ENCODE assay signal across 9 mouse cellular contexts in the genomic region with DNA sequence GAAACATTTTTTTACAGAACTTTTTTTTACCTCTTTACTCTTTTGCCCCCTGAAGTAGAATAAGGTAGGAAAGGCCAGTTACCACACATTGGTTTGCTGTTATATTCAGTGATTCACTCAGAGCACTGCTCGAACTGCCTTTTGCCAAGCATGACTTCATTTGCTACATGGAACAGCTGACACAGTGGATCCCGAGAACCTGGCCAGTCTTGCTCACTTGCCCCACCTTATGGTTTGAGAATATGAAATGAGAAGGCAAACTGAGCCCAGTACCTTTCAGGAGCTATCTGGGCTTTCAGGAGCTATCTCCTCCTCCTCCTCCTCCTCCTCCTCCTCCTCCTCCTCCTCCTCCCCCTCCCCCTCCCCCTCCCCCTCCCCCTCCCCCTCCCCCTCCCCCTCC. TPM values are rescaled to one million over a fixed set of nuclear protein-coding genes. Genes with fewer than 3 reads are reported as not detected.
DNase-seq lines count a peak whose midpoint lies in the region; ATAC-seq and TF ChIP-seq lines count a peak whose summit lies in the region.
"Had no signal": no experiment of that assay in that cellular context is flagged by ENCODE, and none has a peak within 500 bp of the region (broad histone marks: within the 10 kb centered on the region; RNA-seq: fewer than 3 reads in every experiment).

No protein-coding gene starts in this region.

- WGBS in forebrain, embryonic 14.5 days: 49% methylated on average over 2 of the region's 2 CpGs
- WGBS in forebrain, embryonic 16.5 days: 29% methylated on average over 2 of the region's 2 CpGs
- WGBS in midbrain, postnatal 0 days: 36% methylated on average over 2 of the region's 2 CpGs
- WGBS in midbrain, embryonic 13.5 days: 55% methylated on average over 2 of the region's 2 CpGs
- 68% methylated on average over 2 of the region's 2 CpGs for WGBS in forebrain, embryonic 12.5 days

- H3K9me3 ChIP-seq in forebrain, embryonic 14.5 days (replicated peaks; ENCODE audit: control insufficient read depth, low read length): no peaks in the 10 kb centered on the region
- H3K9me3 ChIP-seq in forebrain, embryonic 16.5 days (ENCODE audit: control insufficient read depth, low read length): no peaks in the 10 kb centered on the region
- H3K9me3 ChIP-seq in midbrain, postnatal 0 days (ENCODE audit: low read length): no peaks in the 10 kb centered on the region
- H3K9me3 ChIP-seq in midbrain, embryonic 13.5 days: no peaks in the 10 kb centered on the region
- H3K9me3 ChIP-seq in forebrain, embryonic 12.5 days: no peaks in the 10 kb centered on the region
- H3K9me3 ChIP-seq: limb, embryonic 13.5 days had no signal

- no peaks in the 10 kb centered on the region for H3K27me3 ChIP-seq in forebrain, embryonic 14.5 days (replicated peaks; ENCODE audit: control insufficient read depth, insufficient read depth, low read length)
- H3K27me3 ChIP-seq in forebrain, embryonic 16.5 days (replicated peaks; ENCODE audit: control insufficient read depth, insufficient read depth, low read length): no peaks in the 10 kb centered on the region
- H3K27me3 ChIP-seq in midbrain, postnatal 0 days (ENCODE audit: insufficient read depth, low read length): no peaks in the 10 kb centered on the region
- H3K27me3 ChIP-seq in midbrain, embryonic 13.5 days: no peaks in the 10 kb centered on the region
- H3K27me3 ChIP-seq in forebrain, embryonic 12.5 days: no peaks in the 10 kb centered on the region
- H3K27me3 ChIP-seq: limb, embryonic 13.5 days had no signal

- H3K4me3 ChIP-seq in forebrain, embryonic 14.5 days (ENCODE audit: low read depth, low read length): no peak overlapping the region
- no peak overlapping the region for H3K4me3 ChIP-seq in forebrain, embryonic 16.5 days (replicated peaks; ENCODE audit: low read length)
- no peak overlapping the region for H3K4me3 ChIP-seq in midbrain, postnatal 0 days (ENCODE audit: low read depth, low read length)
- H3K4me3 ChIP-seq in midbrain, embryonic 13.5 days (replicated peaks): no peak overlapping the region
- H3K4me3 ChIP-seq in forebrain, embryonic 12.5 days (replicated peaks): no peak overlapping the region
- H3K4me3 ChIP-seq: limb, embryonic 13.5 days had no signal

- DNase-seq in forebrain, embryonic 14.5 days (ENCODE audit: low spot score): peak; percentile 35
- DNase-seq in midbrain, postnatal 0 days (ENCODE audit: low spot score): peak; percentile 58
- DNase-seq in cerebellum, postnatal 36 days: peak; percentile 69 to 79
- peak; percentile 37 for DNase-seq in lung, postnatal 10 days
- DNase-seq in ovary, postnatal 36 days (ENCODE audit: low spot score): no peak

- peaks cover 12% of the 10 kb centered on the region for H3K36me3 ChIP-seq in forebrain, embryonic 14.5 days (ENCODE audit: control insufficient read depth, insufficient read depth, low read length)
- peaks cover 5% of the 10 kb centered on the region; the same call in 1 of the 2 replicates for H3K36me3 ChIP-seq in forebrain, embryonic 16.5 days (ENCODE audit: control insufficient read depth, insufficient read depth)
- H3K36me3 ChIP-seq in midbrain, postnatal 0 days (ENCODE audit: insufficient read depth, low read length): peaks cover 4% of the 10 kb centered on the region; the same call in 1 of the 2 replicates
- peaks cover 17% of the 10 kb centered on the region for H3K36me3 ChIP-seq in midbrain, embryonic 13.5 days
- peaks cover 15% of the 10 kb centered on the region for H3K36me3 ChIP-seq in forebrain, embryonic 12.5 days (replicated peaks)

- H3K9ac ChIP-seq in forebrain, embryonic 14.5 days (ENCODE audit: low read length): no peak overlapping the region
- no peak overlapping the region for H3K9ac ChIP-seq in forebrain, embryonic 16.5 days (replicated peaks; ENCODE audit: low read depth, low read length)
- no peak overlapping the region for H3K9ac ChIP-seq in midbrain, postnatal 0 days (replicated peaks; ENCODE audit: low read length, poor library complexity, severe bottlenecking)
- H3K9ac ChIP-seq in midbrain, embryonic 13.5 days (replicated peaks): no peak overlapping the region
- H3K9ac ChIP-seq in forebrain, embryonic 12.5 days: no peak overlapping the region
- H3K9ac ChIP-seq: limb, embryonic 13.5 days had no signal

- H3K4me1 ChIP-seq in forebrain, embryonic 14.5 days (ENCODE audit: control insufficient read depth, insufficient read depth, low read length): no peaks in the 10 kb centered on the region
- no peaks in the 10 kb centered on the region for H3K4me1 ChIP-seq in forebrain, embryonic 16.5 days (replicated peaks; ENCODE audit: control insufficient read depth, insufficient read depth, low read length)
- no peaks in the 10 kb centered on the region for H3K4me1 ChIP-seq in midbrain, postnatal 0 days (ENCODE audit: insufficient read depth, low read length)
- H3K4me1 ChIP-seq in midbrain, embryonic 13.5 days (replicated peaks): no peaks in the 10 kb centered on the region
- H3K4me1 ChIP-seq in forebrain, embryonic 12.5 days: no peaks in the 10 kb centered on the region
- H3K4me1 ChIP-seq: limb, embryonic 13.5 days had no signal

- ATAC-seq in forebrain, embryonic 14.5 days: no peak
- ATAC-seq in forebrain, embryonic 16.5 days: no peak
- no peak for ATAC-seq in midbrain, postnatal 0 days (ENCODE audit: low FRiP score)
- ATAC-seq in midbrain, embryonic 13.5 days: no peak
- ATAC-seq in forebrain, embryonic 12.5 days (ENCODE audit: low FRiP score): no peak

- TF ChIP-seq CTCF in midbrain, postnatal 0 days (IDR thresholded peaks at IDR 0.05): peak; percentile 36

- no peak overlapping the region for H3K27ac ChIP-seq in forebrain, embryonic 14.5 days (ENCODE audit: low read depth, low read length)
- no peak overlapping the region for H3K27ac ChIP-seq in forebrain, embryonic 16.5 days (ENCODE audit: low read length)
- H3K27ac ChIP-seq in midbrain, postnatal 0 days (ENCODE audit: low read depth, low read length): no peak overlapping the region
- no peak overlapping the region for H3K27ac ChIP-seq in midbrain, embryonic 13.5 days
- H3K27ac ChIP-seq in forebrain, embryonic 12.5 days: no peak overlapping the region
- H3K27ac ChIP-seq: limb, embryonic 13.5 days had no signal

- H3K4me2 ChIP-seq in forebrain, embryonic 14.5 days (ENCODE audit: low read length): no peak overlapping the region
- no peak overlapping the region for H3K4me2 ChIP-seq in forebrain, embryonic 16.5 days (ENCODE audit: low read length)
- H3K4me2 ChIP-seq in midbrain, postnatal 0 days (ENCODE audit: low read depth, low read length, poor library complexity, severe bottlenecking): no peak overlapping the region
- no peak overlapping the region for H3K4me2 ChIP-seq in midbrain, embryonic 13.5 days (replicated peaks)
- no peak overlapping the region for H3K4me2 ChIP-seq in forebrain, embryonic 12.5 days
- H3K4me2 ChIP-seq: limb, embryonic 13.5 days had no signal

RNA-seq across cellular contexts. Expression of gene Ppp6r2, which starts 22.2 kb away (rescaled TPM):
- 69.4 and 77.1 TPM in 2 replicates for polyA plus RNA-seq in forebrain, embryonic 14.5 days (2014; fragmentation: Nextera tagmentation; extraction: Ambion mirVana)
- polyA plus RNA-seq in forebrain, embryonic 16.5 days (2015; fragmentation: Nextera tagmentation; extraction: Ambion mirVana): 77.8 and 90.8 TPM in 2 replicates
- total RNA-seq in midbrain, postnatal 0 days (2014; rRNA removed): 225 and 315 TPM in 2 replicates
- polyA plus RNA-seq in midbrain, postnatal 0 days (2015; fragmentation: Nextera tagmentation; extraction: Ambion mirVana): 76.5 and 87.1 TPM in 2 replicates
- polyA plus RNA-seq in midbrain, embryonic 13.5 days (2015; fragmentation: Nextera tagmentation; extraction: Ambion mirVana): 75.7 and 86.6 TPM in 2 replicates
- polyA plus RNA-seq in forebrain, embryonic 12.5 days (2016; fragmentation: Nextera tagmentation; extraction: Ambion mirVana): 47.1 and 57.2 TPM in 2 replicates

RNA-seq across cellular contexts. Expression of gene Dennd6b, which starts 37.3 kb away (rescaled TPM):
- 39.0 and 49.2 TPM in 2 replicates for polyA plus RNA-seq in forebrain, embryonic 14.5 days (2014; fragmentation: Nextera tagmentation; extraction: Ambion mirVana)
- polyA plus RNA-seq in forebrain, embryonic 16.5 days (2015; fragmentation: Nextera tagmentation; extraction: Ambion mirVana): 60.7 and 83.2 TPM in 2 replicates
- total RNA-seq in midbrain, postnatal 0 days (2014; rRNA removed): 98.8 and 115 TPM in 2 replicates
- 88.2 and 88.3 TPM in 2 replicates for polyA plus RNA-seq in midbrain, postnatal 0 days (2015; fragmentation: Nextera tagmentation; extraction: Ambion mirVana)
- polyA plus RNA-seq in midbrain, embryonic 13.5 days (2015; fragmentation: Nextera tagmentation; extraction: Ambion mirVana): 84.0 and 85.3 TPM in 2 replicates
- 38.8 and 44.0 TPM in 2 replicates for polyA plus RNA-seq in forebrain, embryonic 12.5 days (2016; fragmentation: Nextera tagmentation; extraction: Ambion mirVana)

RNA-seq across cellular contexts. Expression of gene Plxnb2, which starts 53.0 kb away (rescaled TPM):
- 101 TPM in 2 replicates for polyA plus RNA-seq in forebrain, embryonic 14.5 days (2014; fragmentation: Nextera tagmentation; extraction: Ambion mirVana)
- 112 and 126 TPM in 2 replicates for polyA plus RNA-seq in forebrain, embryonic 16.5 days (2015; fragmentation: Nextera tagmentation; extraction: Ambion mirVana)
- total RNA-seq in midbrain, postnatal 0 days (2014; rRNA removed): 153 and 199 TPM in 2 replicates
- 46.8 and 50.4 TPM in 2 replicates for polyA plus RNA-seq in midbrain, postnatal 0 days (2015; fragmentation: Nextera tagmentation; extraction: Ambion mirVana)
- 102 and 115 TPM in 2 replicates for polyA plus RNA-seq in midbrain, embryonic 13.5 days (2015; fragmentation: Nextera tagmentation; extraction: Ambion mirVana)
- 174 and 182 TPM in 2 replicates for polyA plus RNA-seq in forebrain, embryonic 12.5 days (2016; fragmentation: Nextera tagmentation; extraction: Ambion mirVana)
